Mouse (Mus musculus) brown adipose tissue, adult 24 weeks (tissue): ENCODE measurements around the gene Slc16a13. TPM values are rescaled to one million over a fixed set of nuclear protein-coding genes. Genes with fewer than 3 reads are reported as not detected.

Experiments
- H3K27ac ChIP-seq: fragments of 200-500 bp; replicated peaks from 2 replicates; pipeline ENCODE4 v1.5.1; 2012; ENCODE audit warnings: low read depth, mild to moderate bottlenecking, low read length
- H3K4me1 ChIP-seq: fragments of 200-500 bp; 2 replicates; pipeline ENCODE4 v1.6.1; 2012; ENCODE audit warnings: low read length, mixed read lengths; ENCODE audit not compliant: control insufficient read depth, insufficient read depth, insufficient read length
- H3K4me3 ChIP-seq: fragments of 200-500 bp; 2 replicates; pipeline ENCODE4 v1.5.1; 2012; ENCODE audit warnings: low read depth, mild to moderate bottlenecking, low read length, moderate library complexity; ENCODE audit not compliant: insufficient read depth
- polyA plus RNA-seq: library from polyadenylated mRNA; stranded (reverse); fragments of >200 nt; gene quantifications from 2 replicates; pipeline ENCODE4 v1.2.4, GENCODE M21; 2012; ENCODE audit not compliant: missing spikeins, insufficient read depth, insufficient read length

Slc16a13 gene
- polyA plus RNA-seq, 1 experiment = 0.67 TPM

- Histone ChIP-seq H3K4me1 (peaks cover 11% of the 10 kb centered on the region), H3K4me3 (no peak overlapping the region), H3K27ac (peak overlapping the region; percentile 46; the same call in 1 of the 2 replicates)
Observed at GRCm38 (mm10) chr11:70208778-70209388, 12.0 kb downstream of the Slc16a13 start.

GRCm38 (mm10) chr11:70207283-70207682 lies 13.6 kb downstream of the Slc16a13 start:
- H3K27ac ChIP-seq = peak overlapping the region; percentile 38; the same call in 1 of the 2 replicates
- peaks cover 11% of the 10 kb centered on the region for H3K4me1 ChIP-seq

GRCm38 (mm10) chr11:70206801-70207200 lies 14.1 kb downstream of the Slc16a13 start:
- Histone ChIP-seq H3K4me3 (no peak overlapping the region), H3K27ac (no peak overlapping the region), H3K4me1 (peaks cover 11% of the 10 kb centered on the region)

More at GRCm38 (mm10) chr11:70207283-70207682, 13.6 kb downstream of the Slc16a13 start:
- H3K4me3 ChIP-seq = no peak overlapping the region

GRCm38 (mm10) chr11:70201691-70202090 lies 19.2 kb downstream of the Slc16a13 start:
- H3K4me3 ChIP-seq = no peak overlapping the region
- H3K4me1 ChIP-seq = peaks cover 2% of the 10 kb centered on the region; the same call in 1 of the 2 replicates
- H3K27ac ChIP-seq = no peak overlapping the region

GRCm38 (mm10) chr11:70200036-70200608 lies 20.7 kb downstream of the Slc16a13 start:
- Histone ChIP-seq H3K27ac (no peak overlapping the region), H3K4me3 (no peak overlapping the region), H3K4me1 (no peaks in the 10 kb centered on the region)

- H3K27ac ChIP-seq = no peak overlapping the region
Observed at GRCm38 (mm10) chr11:70199107-70199506, 21.8 kb downstream of the Slc16a13 start.

GRCm38 (mm10) chr11:70198332-70198731 lies 22.5 kb downstream of the Slc16a13 start:
- Histone ChIP-seq H3K4me3 (no peak overlapping the region), H3K4me1 (peaks cover 2% of the 10 kb centered on the region; the same call in 1 of the 2 replicates), H3K27ac (no peak overlapping the region)

More at GRCm38 (mm10) chr11:70199107-70199506, 21.8 kb downstream of the Slc16a13 start:
- Histone ChIP-seq H3K4me3 (no peak overlapping the region), H3K4me1 (no peaks in the 10 kb centered on the region)

GRCm38 (mm10) chr11:70193354-70194285 lies 27.2 kb downstream of the Slc16a13 start:
- H3K4me3 ChIP-seq = no peak overlapping the region
- peaks cover 11% of the 10 kb centered on the region for H3K4me1 ChIP-seq
- no peak overlapping the region for H3K27ac ChIP-seq

GRCm38 (mm10) chr11:70192157-70192556 lies 28.7 kb downstream of the Slc16a13 start:
- Histone ChIP-seq H3K27ac (no peak overlapping the region), H3K4me3 (no peak overlapping the region)

GRCm38 (mm10) chr11:70191188-70191587 lies 29.7 kb downstream of the Slc16a13 start:
- Histone ChIP-seq H3K4me3 (no peak overlapping the region), H3K4me1 (peaks cover 11% of the 10 kb centered on the region), H3K27ac (no peak overlapping the region)

More at GRCm38 (mm10) chr11:70192157-70192556, 28.7 kb downstream of the Slc16a13 start:
- H3K4me1 ChIP-seq = peaks cover 11% of the 10 kb centered on the region

- H3K4me1 ChIP-seq = peaks cover 13% of the 10 kb centered on the region
- H3K4me3 ChIP-seq = no peak overlapping the region; the same call in 1 of the 2 replicates
- H3K27ac ChIP-seq = peak overlapping the region; percentile 66
Observed at GRCm38 (mm10) chr11:70189319-70190134, 31.3 kb downstream of the Slc16a13 start.

- Histone ChIP-seq H3K4me3 (no peak overlapping the region), H3K27ac (peak overlapping the region; percentile 85), H3K4me1 (peaks cover 5% of the 10 kb centered on the region)
Observed at GRCm38 (mm10) chr11:70185120-70185519, 35.7 kb downstream of the Slc16a13 start.

- H3K4me1 ChIP-seq = peaks cover 2% of the 10 kb centered on the region; the same call in 1 of the 2 replicates
- no peak overlapping the region for H3K4me3 ChIP-seq
- H3K27ac ChIP-seq = no peak overlapping the region
Observed at GRCm38 (mm10) chr11:70180496-70180895, 40.4 kb downstream of the Slc16a13 start.

GRCm38 (mm10) chr11:70179401-70179800 lies 41.5 kb downstream of the Slc16a13 start:
- H3K27ac ChIP-seq = no peak overlapping the region
- H3K4me1 ChIP-seq = no peaks in the 10 kb centered on the region
- H3K4me3 ChIP-seq = no peak overlapping the region
